In genomic region chr7:65410668-65411067, GRCm38 (mm10) we compare ENCODE assay signal across 9 mouse cellular contexts.
A peak's percentile ranks its signal among the peaks of the same experiment; 100 is the strongest.
DNase-seq lines count a peak whose midpoint lies in the region; ATAC-seq and TF ChIP-seq lines count a peak whose summit lies in the region.
"Had no signal": no experiment of that assay in that cellular context is flagged by ENCODE, and none has a peak within 500 bp of the region (broad histone marks: within the 10 kb centered on the region; RNA-seq: fewer than 3 reads in every experiment).

No protein-coding gene starts in this region.

- H3K79me2 ChIP-seq in CH12.LX (replicated peaks; ENCODE audit: control insufficient read depth, extremely low read depth, insufficient read depth, poor library complexity, severe bottlenecking), result no peaks in the 10 kb centered on the region

- DNase-seq in frontal cortex, postnatal 25 days (ENCODE audit: low spot score in 2 of 2), result no peak
- no peak for DNase-seq in layer of hippocampus, adult 2 months (ENCODE audit: low spot score in 2 of 2)
- no peak for DNase-seq in layer of hippocampus, postnatal 36 days
- DNase-seq in CH12.LX (ENCODE audit: extremely low read depth), result peak; percentile 10
- peak; percentile 55 for DNase-seq in gastrocnemius, postnatal 14 days
- no peak for DNase-seq in embryo, embryonic 11 days
- DNase-seq in thymus, adult 18-20 months, result no peak
- DNase-seq: right cerebral cortex, postnatal 25 days had no signal

- H3K27ac ChIP-seq in layer of hippocampus, adult 2 months, result peak overlapping the region; percentile 67
- no peak overlapping the region for H3K27ac ChIP-seq in CH12.LX (ENCODE audit: insufficient read depth, low read depth)

- no peak for TF ChIP-seq EP300 in CH12.LX (IDR thresholded peaks at IDR 0.05; ENCODE audit: low read length)

- H3K4me3 ChIP-seq in layer of hippocampus, adult 2 months, result no peak overlapping the region
- H3K4me3 ChIP-seq in CH12.LX (replicated peaks in 1 of 3; ENCODE audit: low read depth in 2 of 3, low read length in 2 of 3, poor library complexity in 1 of 3), result no peak overlapping the region

- peaks cover 0 to 11% of the 10 kb centered on the region in 2 experiments; a peak in 2 of 4 replicates for H3K4me1 ChIP-seq in CH12.LX (ENCODE audit: control insufficient read depth in 1 of 2, insufficient read depth in 2 of 2)

- intact Hi-C loops in gastrocnemius, postnatal 14 days (cut with DNase I; ENCODE audit: low total_unique reads), result no loop called here

- in situ Hi-C loops in CH12.LX (cut with MboI; ENCODE audit: low pct_ligation_motif_present, low pct_unique_long_range_greater_than_20kb, low sequenced_read_pairs), result no loop called here

- TF ChIP-seq POLR2A in CH12.LX (IDR thresholded peaks at IDR 0.05; ENCODE audit: low read depth, low read length), result no peak

- dilution Hi-C loops in CH12.LX (cut with MboI; ENCODE audit: extremely low pct_ligation_motif_present, extremely low pct_unique_long_range_greater_than_20kb, low sequenced_read_pairs), result no loop called here

- H3K27me3 ChIP-seq in CH12.LX (replicated peaks), result no peaks in the 10 kb centered on the region

- peaks cover 2% of the 10 kb centered on the region for H3K9me3 ChIP-seq in CH12.LX (replicated peaks; ENCODE audit: low read length)

- no peak for TF ChIP-seq CTCF in layer of hippocampus, adult 2 months (conservative IDR thresholded peaks at IDR 0.05)
- TF ChIP-seq CTCF in CH12.LX (conservative IDR thresholded peaks at IDR 0.05 in 1 of 2, IDR thresholded peaks at IDR 0.05 in 1 of 2; ENCODE audit: low read depth in 2 of 2, low read length in 2 of 2), result no peak

- no peak overlapping the region for H3K4me2 ChIP-seq in CH12.LX (ENCODE audit: insufficient read depth, low read depth, poor library complexity, severe bottlenecking)

- no peak for TF ChIP-seq RAD21 in CH12.LX (IDR thresholded peaks at IDR 0.05; ENCODE audit: low read depth, low read length)

- no peak overlapping the region for H3K9ac ChIP-seq in CH12.LX (ENCODE audit: insufficient read depth, low read depth)

- ATAC-seq in frontal cortex, adult (ENCODE audit: low TSS enrichment), result peak; percentile 77

- no peaks in the 10 kb centered on the region for H3K36me3 ChIP-seq in CH12.LX (replicated peaks in 1 of 2; ENCODE audit: control insufficient read depth in 1 of 2, insufficient read depth in 1 of 2, low read length in 1 of 2)

TF ChIP-seq in CH12.LX, 34 proteins besides CTCF, POLR2A, EP300 and RAD21:
- no peak for TF ChIP-seq GABPA (IDR thresholded peaks at IDR 0.05; ENCODE audit: insufficient replicate concordance, low read depth, low read length)
- no peak for TF ChIP-seq JUN (IDR thresholded peaks at IDR 0.05; ENCODE audit: insufficient read depth, low read depth, low read length)
- no peak for TF ChIP-seq SIN3A (IDR thresholded peaks at IDR 0.05; ENCODE audit: low read length)
- no peak for TF ChIP-seq MXI1 (IDR thresholded peaks at IDR 0.05; ENCODE audit: low read depth, low read length)
- TF ChIP-seq USF1 (IDR thresholded peaks at IDR 0.05; ENCODE audit: low read depth, low read length), result no peak
- no peak for TF ChIP-seq SMC3 (IDR thresholded peaks at IDR 0.05; ENCODE audit: low read depth, low read length)
- no peak for TF ChIP-seq KAT2A (IDR thresholded peaks at IDR 0.05; ENCODE audit: insufficient replicate concordance, low read length)
- TF ChIP-seq ELF1 (IDR thresholded peaks at IDR 0.05; ENCODE audit: low read depth, low read length), result no peak
- TF ChIP-seq MAFK (IDR thresholded peaks at IDR 0.05; ENCODE audit: insufficient replicate concordance, low read length), result no peak
- no peak for TF ChIP-seq USF2 (conservative IDR thresholded peaks at IDR 0.05; ENCODE audit: low read depth, low read length)
- no peak for TF ChIP-seq CHD1 (IDR thresholded peaks at IDR 0.05; ENCODE audit: low read depth, low read length)
- TF ChIP-seq ETS1 (conservative IDR thresholded peaks at IDR 0.05; ENCODE audit: low read depth, low read length), result no peak
- no peak for TF ChIP-seq NRF1 (IDR thresholded peaks at IDR 0.05; ENCODE audit: low read depth, low read length)
- TF ChIP-seq NELFE (IDR thresholded peaks at IDR 0.05; ENCODE audit: low read depth, low read length), result no peak

Comparison
In these comparisons a context has a peak if more than half of its experiments do, and no peak if none do; other contexts are left out.
1. DNase-seq: peak in CH12.LX (single experiment) and gastrocnemius, postnatal 14 days (single experiment); none in frontal cortex, postnatal 25 days (0 of 2), layer of hippocampus, adult 2 months (0 of 2), layer of hippocampus, postnatal 36 days (0 of 2), embryo, embryonic 11 days (single experiment) and thymus, adult 18-20 months (0 of 2).